Mouse (Mus musculus): ENCODE results near the gene Mbd3.

DNA sequence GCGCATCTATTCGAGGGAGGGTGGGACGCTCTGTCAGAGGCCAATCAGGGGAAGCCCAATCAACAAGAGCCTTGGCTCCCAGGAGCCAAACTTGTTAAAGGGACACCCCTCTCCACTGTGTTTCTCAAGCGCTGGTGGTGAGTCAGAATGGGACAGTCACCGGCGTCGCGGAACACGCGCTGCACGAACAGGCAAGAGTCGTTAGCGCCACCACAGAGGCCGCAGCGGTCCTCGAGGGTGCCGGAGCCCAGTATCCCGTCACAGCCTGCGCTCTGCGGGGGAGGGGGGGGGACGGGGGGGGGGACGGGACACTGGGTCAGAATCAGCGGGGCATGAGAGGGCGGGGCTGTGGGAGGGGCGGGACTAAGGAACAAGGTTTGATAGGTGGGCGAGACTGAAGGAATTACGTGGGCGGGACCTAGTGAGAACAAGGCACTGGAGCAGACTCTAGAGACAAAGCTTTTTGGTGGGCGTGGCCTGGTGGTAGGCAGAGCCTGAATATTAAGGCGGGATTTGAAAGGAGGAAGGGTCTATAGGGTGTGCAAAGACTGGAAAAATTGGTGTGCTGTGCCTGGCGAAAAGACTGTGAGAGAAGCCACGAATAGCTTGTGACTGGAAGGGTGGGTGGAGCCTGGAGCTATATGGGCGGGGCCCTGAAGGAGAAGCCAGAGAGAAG lies 56.5 kb downstream of the Mbd3 start:
- TF ChIP-seq CTCF (IDR thresholded peaks at IDR 0.05; ENCODE audit: insufficient read depth, low read length) (no peak), POLR2A (IDR thresholded peaks at IDR 0.05; ENCODE audit: borderline replicate concordance, extremely low read depth, low read depth, low read length) (no peak)

Measured in lung, adult 2 months (tissue).